Mouse (Mus musculus): ENCODE measurements at regions not wholly inside any gene's neighbourhood (a gene's known extent, or its start where the extent isn't known, plus 50 kb on each side); places are given as distances from the start of the nearest gene placed in this dataset.
A peak's percentile ranks its signal among the peaks of the same experiment; 100 is the strongest.

DNA sequence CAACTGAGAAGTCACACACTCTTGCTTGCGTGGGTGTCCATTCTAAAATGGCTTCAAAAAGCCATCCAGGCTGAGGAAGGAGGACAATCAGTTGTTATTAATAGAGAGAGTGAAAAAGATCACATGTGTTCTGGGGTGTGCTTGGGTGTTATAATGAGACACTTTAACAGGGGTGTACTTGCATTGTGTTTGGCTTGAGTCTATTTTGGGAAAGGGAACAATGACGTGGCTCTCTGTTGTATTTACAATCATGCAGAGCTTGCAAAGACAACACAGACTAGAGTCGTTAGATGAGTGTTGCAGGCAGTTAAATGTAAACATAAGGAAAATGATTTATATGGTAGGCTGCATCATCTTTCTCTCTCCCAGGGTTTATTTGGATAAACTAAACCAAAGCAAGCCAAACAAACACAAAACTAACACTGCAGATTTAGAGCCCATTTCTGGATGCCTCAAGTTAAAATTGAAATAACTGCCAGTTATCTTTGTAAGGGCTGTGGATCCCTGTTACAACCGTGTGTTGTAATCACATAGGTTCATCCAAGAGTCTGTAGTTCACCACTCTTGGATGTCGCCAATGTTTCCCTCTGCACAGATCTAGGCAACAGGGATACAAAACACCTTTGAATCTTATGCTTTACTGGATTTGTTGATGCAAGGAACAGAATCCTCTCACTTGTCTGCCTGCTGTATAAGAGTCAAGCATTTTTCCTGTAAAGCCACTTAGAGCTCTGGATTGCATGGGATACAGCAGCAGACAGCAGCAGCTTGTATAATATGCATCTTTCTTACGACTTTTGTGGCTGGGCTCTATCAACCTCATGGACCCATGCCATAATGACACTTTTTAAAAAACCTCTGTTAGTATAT lies 139.9 kb upstream of the Rgmb start:
- Histone ChIP-seq H3K4me3 (no peak overlapping the region), H3K4me1 (no peaks in the 10 kb centered on the region), H3K27ac (replicated peaks) (no peak overlapping the region), H3K36me3 (replicated peaks) (no peaks in the 10 kb centered on the region), H3K9me3 (no peaks in the 10 kb centered on the region), H3K27me3 (replicated peaks; ENCODE audit: low read depth, poor library complexity, severe bottlenecking) (no peaks in the 10 kb centered on the region)
- DNase-seq (ENCODE audit: low spot score): no peak
- 77% methylated on average over 6 of the region's 6 CpGs for WGBS

DNA sequence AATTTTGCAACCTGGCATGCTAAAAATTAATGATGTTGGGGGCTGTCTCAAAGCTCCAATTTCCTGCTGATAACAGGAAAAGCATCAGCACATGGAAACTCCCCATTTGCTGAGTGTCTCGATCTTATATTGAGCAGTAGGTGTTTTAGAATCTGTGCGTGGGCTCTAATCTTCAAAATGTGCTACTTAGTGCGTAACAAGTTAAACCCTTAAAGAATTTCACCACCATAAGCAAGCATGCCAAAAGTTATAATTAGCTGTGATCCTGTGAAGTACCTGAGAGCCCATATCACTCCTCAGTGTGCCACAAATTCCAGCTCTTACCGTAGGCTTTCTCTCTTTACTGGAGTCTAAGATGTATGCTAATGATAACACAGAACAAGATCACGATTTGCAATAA lies 137.5 kb upstream of the Rgmb start:
- no peak for DNase-seq (ENCODE audit: low spot score)
- Histone ChIP-seq H3K4me1 (no peaks in the 10 kb centered on the region), H3K4me3 (no peak overlapping the region), H3K27me3 (replicated peaks; ENCODE audit: low read depth, poor library complexity, severe bottlenecking) (no peaks in the 10 kb centered on the region), H3K36me3 (replicated peaks) (no peaks in the 10 kb centered on the region), H3K27ac (replicated peaks) (no peak overlapping the region), H3K9me3 (no peaks in the 10 kb centered on the region)
- WGBS: 86% methylated on average over 5 of the region's 5 CpGs

DNA sequence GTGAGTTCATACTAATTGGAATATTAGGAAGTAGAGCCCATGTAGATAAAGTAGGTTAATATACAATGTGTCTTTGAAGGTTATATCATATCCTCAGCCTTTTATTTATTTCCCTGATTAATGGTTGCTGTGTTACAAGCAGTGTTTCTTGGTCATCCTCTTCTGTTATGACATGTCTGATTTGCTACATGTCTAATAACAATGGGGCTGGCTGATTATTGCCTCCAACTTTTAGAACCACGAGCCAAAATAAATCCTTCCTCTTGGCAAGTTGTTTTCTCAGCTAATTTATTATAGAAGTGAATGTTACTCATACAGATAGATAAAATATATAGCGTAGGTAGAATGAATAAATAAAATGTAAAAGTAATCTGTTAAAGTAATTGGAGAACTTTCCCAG lies 124.8 kb upstream of the Rgmb start:
- H3K4me3 ChIP-seq: no peak overlapping the region

DNA sequence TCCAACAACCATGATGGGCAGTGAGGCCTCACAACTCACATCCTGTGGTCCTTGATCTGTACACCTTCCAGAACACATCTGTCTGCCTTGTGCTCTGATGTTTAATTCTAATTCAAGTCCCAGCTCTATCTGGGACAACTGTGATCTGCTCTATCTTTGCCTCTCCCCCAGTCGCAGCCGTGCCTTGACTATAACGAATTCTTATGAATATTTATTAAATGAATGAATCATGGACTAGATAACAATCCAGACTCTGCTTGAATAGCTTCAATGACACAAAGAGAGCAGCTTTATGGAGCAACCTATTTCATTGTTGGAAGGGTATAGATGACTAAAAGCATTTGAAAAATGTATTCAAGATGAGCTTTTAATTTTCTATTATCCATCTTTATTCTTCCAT lies 120.8 kb upstream of the Rgmb start:
- Histone ChIP-seq H3K4me1 (no peaks in the 10 kb centered on the region), H3K4me3 (no peak overlapping the region), H3K9me3 (no peaks in the 10 kb centered on the region; the same call in 1 of the 2 replicates), H3K36me3 (replicated peaks) (no peaks in the 10 kb centered on the region), H3K27ac (replicated peaks) (no peak overlapping the region), H3K27me3 (replicated peaks; ENCODE audit: low read depth, poor library complexity, severe bottlenecking) (no peaks in the 10 kb centered on the region)
- 89% methylated on average over 3 of the region's 3 CpGs for WGBS
- no peak for DNase-seq (ENCODE audit: low spot score)

More for the DNA sequence above, 124.8 kb upstream of the Rgmb start:
- no peak overlapping the region for H3K27ac ChIP-seq (replicated peaks)
- H3K36me3 ChIP-seq (replicated peaks): no peaks in the 10 kb centered on the region
- no peaks in the 10 kb centered on the region; the same call in 1 of the 2 replicates for H3K9me3 ChIP-seq
- DNase-seq (ENCODE audit: low spot score): no peak
- WGBS: 86% methylated on average over 2 of the region's 2 CpGs
- H3K4me1 ChIP-seq: no peaks in the 10 kb centered on the region
- H3K27me3 ChIP-seq (replicated peaks; ENCODE audit: low read depth, poor library complexity, severe bottlenecking): no peaks in the 10 kb centered on the region

DNA sequence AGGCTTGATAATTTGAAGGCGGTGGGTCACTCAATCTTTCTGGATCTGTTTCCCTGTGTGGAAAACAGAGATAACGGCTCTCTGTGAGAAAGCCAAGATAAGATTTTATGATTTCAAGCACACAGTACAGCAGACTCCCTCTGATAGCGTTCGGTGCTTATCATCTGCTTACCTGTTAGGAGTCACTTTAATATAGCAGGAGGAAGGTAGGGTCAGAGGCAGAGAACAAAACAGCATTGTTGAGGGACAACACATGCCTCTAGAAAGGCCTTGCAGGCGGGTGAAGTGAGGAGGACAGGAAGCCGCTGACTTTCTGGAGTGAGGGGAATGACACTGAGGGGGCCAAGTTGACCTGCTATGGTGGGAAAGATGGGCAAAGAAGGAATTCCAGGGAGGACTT lies 118.9 kb upstream of the Rgmb start:
- H3K4me1 ChIP-seq: no peaks in the 10 kb centered on the region
- no peak for DNase-seq (ENCODE audit: low spot score)
- no peaks in the 10 kb centered on the region for H3K36me3 ChIP-seq (replicated peaks)
- no peaks in the 10 kb centered on the region; the same call in 1 of the 2 replicates for H3K9me3 ChIP-seq
- WGBS: 75% methylated on average over 6 of the region's 6 CpGs
- H3K27me3 ChIP-seq (replicated peaks; ENCODE audit: low read depth, poor library complexity, severe bottlenecking): no peaks in the 10 kb centered on the region
- H3K4me3 ChIP-seq: no peak overlapping the region
- H3K27ac ChIP-seq (replicated peaks): no peak overlapping the region

DNA sequence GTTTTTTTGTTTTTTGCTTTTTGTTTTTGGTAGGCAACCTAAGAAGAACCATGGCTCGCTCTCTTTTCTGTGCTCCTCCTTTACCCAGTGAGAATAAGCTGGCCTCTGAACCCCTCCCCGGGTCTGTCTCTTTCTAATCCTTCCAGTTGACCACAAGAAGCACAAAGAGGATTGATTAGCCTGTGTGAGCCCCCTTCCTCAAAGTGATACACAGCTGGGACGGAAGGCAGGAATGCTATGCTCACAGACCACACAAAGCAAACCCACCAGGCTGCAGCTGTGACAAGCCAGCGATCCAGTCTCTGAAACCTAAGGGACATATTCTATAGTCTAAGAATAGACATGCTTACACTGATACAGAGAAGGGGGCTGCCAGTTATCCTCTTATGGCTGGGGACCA lies 111.5 kb upstream of the Rgmb start:
- peak; percentile 12 for DNase-seq (ENCODE audit: low spot score)
- H3K27me3 ChIP-seq (replicated peaks; ENCODE audit: low read depth, poor library complexity, severe bottlenecking): no peaks in the 10 kb centered on the region
- no peaks in the 10 kb centered on the region for H3K9me3 ChIP-seq
- peak overlapping the region; percentile 30; the same call in 1 of the 2 replicates for H3K27ac ChIP-seq (replicated peaks)
- 31% methylated on average over 4 of the region's 4 CpGs for WGBS
- H3K4me1 ChIP-seq: peaks cover 4% of the 10 kb centered on the region; the same call in 1 of the 2 replicates
- no peaks in the 10 kb centered on the region for H3K36me3 ChIP-seq (replicated peaks)
- no peak overlapping the region for H3K4me3 ChIP-seq

DNA sequence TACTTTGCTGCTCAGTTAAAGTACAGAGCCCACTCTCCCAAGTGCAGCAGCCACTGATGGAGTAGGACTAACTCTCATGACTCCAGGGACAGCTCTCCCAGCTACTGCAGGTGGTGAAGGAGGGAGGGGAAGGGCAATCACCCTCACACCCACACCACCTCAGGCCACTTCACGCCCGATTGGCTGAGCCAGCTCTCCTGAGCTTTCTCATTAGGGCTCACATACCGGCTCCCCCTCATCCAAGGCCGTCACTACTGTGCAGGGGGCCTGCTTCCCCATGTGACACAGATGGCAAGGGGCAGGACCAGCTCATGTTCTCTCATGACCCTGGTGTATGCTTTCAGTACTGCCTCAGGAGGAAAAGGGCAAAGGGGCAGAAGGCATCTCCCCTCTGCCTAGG lies 87.8 kb upstream of the Rgmb start:
- WGBS: 22% methylated on average over 4 of the region's 4 CpGs
- no peak overlapping the region for H3K4me3 ChIP-seq
- H3K27ac ChIP-seq (replicated peaks): no peak overlapping the region
- no peaks in the 10 kb centered on the region for H3K27me3 ChIP-seq (replicated peaks; ENCODE audit: low read depth, poor library complexity, severe bottlenecking)
- no peaks in the 10 kb centered on the region for H3K36me3 ChIP-seq (replicated peaks)
- DNase-seq (ENCODE audit: low spot score): peak; percentile 14
- no peaks in the 10 kb centered on the region for H3K9me3 ChIP-seq
- H3K4me1 ChIP-seq: peaks cover 9% of the 10 kb centered on the region

DNA sequence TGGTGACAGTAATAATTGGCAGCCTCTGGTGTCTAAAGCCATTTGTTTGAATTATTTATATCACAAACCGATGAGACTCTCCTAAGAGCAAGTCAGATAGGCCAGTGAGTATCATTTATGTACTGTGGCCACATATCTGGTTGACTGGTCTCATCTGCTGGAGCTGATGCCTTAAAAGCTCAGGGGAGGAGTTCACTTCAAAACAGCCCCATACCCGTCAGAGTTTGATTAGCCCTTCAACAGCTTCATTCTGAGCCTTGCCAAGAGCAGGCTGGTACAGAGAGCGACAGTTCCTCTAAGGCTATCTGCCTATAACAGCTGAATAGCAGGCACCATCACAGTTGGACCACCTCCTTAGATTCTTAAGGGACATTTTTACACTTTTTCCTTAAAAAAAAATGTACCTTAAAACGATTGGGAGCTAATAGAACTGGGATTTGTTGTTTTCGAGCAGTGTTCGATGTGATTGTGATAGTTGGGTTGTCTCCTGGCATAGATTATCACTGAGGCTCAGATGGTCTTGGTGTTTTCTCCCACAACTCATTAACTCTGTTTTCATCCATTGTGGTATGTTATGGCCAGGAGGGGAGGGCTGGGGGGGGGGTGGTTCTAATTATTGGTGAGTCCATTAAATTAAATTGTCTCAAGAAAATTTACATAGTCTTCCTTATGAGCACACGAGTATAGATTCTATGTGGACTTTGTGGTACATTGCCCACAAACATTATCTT lies 68.0 kb upstream of the Rgmb start:
- Histone ChIP-seq H3K4me3 (no peak overlapping the region), H3K27me3 (replicated peaks; ENCODE audit: low read depth, poor library complexity, severe bottlenecking) (no peaks in the 10 kb centered on the region), H3K9me3 (no peaks in the 10 kb centered on the region), H3K4me1 (0 out of 2 replicates have a peak, but pooled peaks cover 3% of the 10 kb centered on the region), H3K27ac (replicated peaks) (no peak overlapping the region), H3K36me3 (replicated peaks) (no peaks in the 10 kb centered on the region)
- DNase-seq (ENCODE audit: low spot score): no peak
- WGBS: 82% methylated on average over 7 of the region's 7 CpGs

DNA sequence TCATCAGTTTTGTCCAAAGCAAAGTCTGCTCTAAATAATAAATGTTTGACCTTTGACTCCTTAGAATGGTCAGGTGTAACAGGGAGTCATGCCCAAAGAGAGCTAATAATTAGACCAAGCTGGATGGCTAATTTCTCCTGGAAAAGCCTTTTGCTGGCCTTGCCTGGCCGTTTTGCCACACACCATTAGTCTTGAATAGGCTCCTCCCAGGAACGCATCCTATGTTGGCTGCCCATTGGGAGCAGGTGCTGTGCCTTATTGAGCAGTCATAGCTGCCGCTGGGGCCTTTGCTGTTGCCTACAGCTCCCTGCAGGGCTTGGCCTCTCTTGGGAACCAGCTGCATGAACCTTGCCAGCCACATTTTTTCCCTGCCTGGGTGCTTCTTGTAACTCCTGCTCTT lies 65.1 kb upstream of the Rgmb start:
- WGBS: 41% methylated on average over 3 of the region's 3 CpGs
- DNase-seq (ENCODE audit: low spot score): no peak
- no peaks in the 10 kb centered on the region for H3K9me3 ChIP-seq
- H3K4me1 ChIP-seq: 0 out of 2 replicates have a peak, but pooled peaks cover 3% of the 10 kb centered on the region
- H3K27ac ChIP-seq (replicated peaks): no peak overlapping the region
- no peaks in the 10 kb centered on the region for H3K27me3 ChIP-seq (replicated peaks; ENCODE audit: low read depth, poor library complexity, severe bottlenecking)
- H3K36me3 ChIP-seq (replicated peaks): no peaks in the 10 kb centered on the region
- H3K4me3 ChIP-seq: no peak overlapping the region

DNA sequence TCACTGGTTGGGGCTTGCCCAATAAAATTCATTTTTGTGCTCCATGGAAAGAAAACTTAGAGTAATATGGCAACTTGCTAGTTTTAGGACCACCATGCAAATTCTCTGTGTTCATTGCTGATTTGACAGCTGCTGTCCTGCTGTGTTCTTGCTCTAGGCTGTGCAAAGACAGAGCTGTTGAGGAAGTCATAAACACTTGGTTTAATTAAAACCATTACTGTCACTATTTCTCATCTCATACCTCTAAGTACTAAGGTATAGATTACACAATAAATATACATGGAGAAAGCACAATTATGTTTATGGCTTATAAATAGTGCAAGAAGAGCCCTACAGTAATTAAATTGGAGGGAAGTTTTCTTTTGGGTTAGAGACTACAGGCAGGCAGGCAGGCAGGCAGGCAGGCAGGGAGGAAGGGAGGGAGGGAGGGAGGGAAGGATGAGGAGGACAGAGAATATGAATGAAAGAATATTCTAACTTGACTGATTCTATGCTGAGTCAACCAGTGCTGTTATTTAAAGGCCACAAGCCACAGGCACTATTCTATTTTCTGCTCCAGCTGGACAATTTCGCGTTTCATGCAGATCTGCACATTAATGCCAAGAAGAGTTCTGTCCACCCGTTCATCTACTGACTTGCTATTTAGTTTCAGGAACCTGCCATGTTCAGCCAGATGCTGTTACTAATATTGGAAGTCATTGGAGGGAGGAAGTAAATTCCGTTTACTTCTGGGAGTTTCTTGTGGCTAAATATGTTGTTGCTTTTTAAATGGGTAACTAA lies 61.2 kb upstream of the Rgmb start:
- WGBS: 73% methylated on average over 4 of the region's 4 CpGs
- Histone ChIP-seq H3K4me1 (0 out of 2 replicates have a peak, but pooled peaks cover 3% of the 10 kb centered on the region), H3K27ac (replicated peaks) (no peak overlapping the region), H3K36me3 (replicated peaks) (no peaks in the 10 kb centered on the region), H3K4me3 (no peak overlapping the region), H3K27me3 (replicated peaks; ENCODE audit: low read depth, poor library complexity, severe bottlenecking) (no peaks in the 10 kb centered on the region), H3K9me3 (0 out of 2 replicates have a peak, but pooled peaks cover 4% of the 10 kb centered on the region)
- no peak for DNase-seq (ENCODE audit: low spot score)

DNA sequence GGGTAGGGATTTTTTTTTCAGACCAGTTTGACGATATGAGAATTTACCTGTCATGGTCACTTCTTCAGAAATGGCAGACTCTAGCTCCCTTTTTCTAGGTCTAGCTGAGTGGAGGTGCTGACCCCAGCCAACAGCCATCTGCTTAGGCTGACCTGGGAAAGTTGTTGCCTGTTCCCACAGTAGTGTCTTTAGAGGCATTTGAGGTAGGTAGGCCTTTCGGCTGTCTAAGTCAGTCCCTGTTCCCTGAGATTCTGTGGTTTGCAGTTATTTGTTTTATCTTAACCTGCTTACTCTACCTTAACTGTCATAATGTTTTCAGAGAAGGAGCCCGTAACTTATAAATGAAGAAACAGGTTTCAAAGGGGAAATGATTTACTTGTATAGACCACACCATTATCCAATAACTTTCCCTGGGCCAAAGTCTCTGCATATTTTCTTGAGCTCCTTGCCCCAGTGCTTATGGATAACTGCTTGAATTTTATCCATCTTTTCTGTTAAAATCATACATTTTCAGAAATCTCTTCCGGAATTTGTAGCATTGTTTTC lies 59.8 kb upstream of the Rgmb start:
- no peak overlapping the region for H3K27ac ChIP-seq (replicated peaks)
- no peaks in the 10 kb centered on the region for H3K4me1 ChIP-seq
- DNase-seq (ENCODE audit: low spot score): no peak
- 90% methylated on average over 4 of the region's 4 CpGs for WGBS
- H3K4me3 ChIP-seq: no peak overlapping the region
- no peaks in the 10 kb centered on the region for H3K27me3 ChIP-seq (replicated peaks; ENCODE audit: low read depth, poor library complexity, severe bottlenecking)
- H3K9me3 ChIP-seq: 0 out of 2 replicates have a peak, but pooled peaks cover 4% of the 10 kb centered on the region
- H3K36me3 ChIP-seq (replicated peaks): no peaks in the 10 kb centered on the region

DNA sequence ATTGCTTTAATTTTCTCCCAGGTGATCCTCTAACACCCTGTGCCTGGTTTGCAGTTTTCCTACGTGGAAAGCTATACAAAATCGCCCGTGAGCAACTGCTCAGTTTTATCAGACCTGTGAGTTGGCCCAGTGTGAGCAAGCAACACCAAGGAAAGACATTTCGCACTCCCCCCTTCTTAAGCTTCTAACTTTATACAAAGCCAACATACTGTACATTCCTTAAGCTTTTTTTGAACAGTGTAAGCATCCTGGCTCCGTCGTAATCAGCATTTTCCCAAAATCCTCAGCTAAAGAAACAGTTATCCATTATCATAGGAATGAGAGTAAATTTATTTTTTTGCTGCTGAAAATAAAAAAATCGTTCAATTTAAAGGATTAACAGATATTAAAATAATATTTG lies 52.0 kb upstream of the Rgmb start:
- no peak overlapping the region for H3K4me3 ChIP-seq
- no peaks in the 10 kb centered on the region for H3K27me3 ChIP-seq (replicated peaks; ENCODE audit: low read depth, poor library complexity, severe bottlenecking)
- WGBS: 81% methylated on average over 7 of the region's 7 CpGs
- no peak overlapping the region for H3K27ac ChIP-seq (replicated peaks)
- no peak for DNase-seq (ENCODE audit: low spot score)
- H3K4me1 ChIP-seq: no peaks in the 10 kb centered on the region
- no peaks in the 10 kb centered on the region for H3K9me3 ChIP-seq
- H3K36me3 ChIP-seq (replicated peaks): no peaks in the 10 kb centered on the region

All from embryonic facial prominence, embryonic 10.5 days (tissue).